Mouse (Mus musculus) thymus, postnatal 0 days (tissue): Measurements from ENCODE around the gene Mrps7. TPM values are rescaled to one million over a fixed set of nuclear protein-coding genes. Genes with fewer than 3 reads are reported as not detected.
A peak's percentile ranks its signal among the peaks of the same experiment; 100 is the strongest.

Source experiments
- DNase-seq: peaks from one replicate; pipeline ENCODE4 v3.0.0-alpha.2; 2015; ENCODE audit warnings: low spot score
- polyA plus RNA-seq: library from polyadenylated mRNA; unstranded; fragments of >200 nt; fragmentation: Nextera tagmentation; extraction: Ambion mirVana; gene quantifications from 2 replicates; pipeline ENCODE4 v1.2.1, GENCODE M21; 2015

Gene Mrps7
- polyA plus RNA-seq, result 81.2 and 85.3 TPM in 2 replicates

- peak; percentile 92 for DNase-seq
Measured at GRCm38 (mm10) chr11:115603476-115604303, at the start of gene Mrps7, which contains the start of gene Gga3. Mrps7 (plus strand) TSS chr11:115603925. Gga3 (minus strand) TSS chr11:115604051.

DNA sequence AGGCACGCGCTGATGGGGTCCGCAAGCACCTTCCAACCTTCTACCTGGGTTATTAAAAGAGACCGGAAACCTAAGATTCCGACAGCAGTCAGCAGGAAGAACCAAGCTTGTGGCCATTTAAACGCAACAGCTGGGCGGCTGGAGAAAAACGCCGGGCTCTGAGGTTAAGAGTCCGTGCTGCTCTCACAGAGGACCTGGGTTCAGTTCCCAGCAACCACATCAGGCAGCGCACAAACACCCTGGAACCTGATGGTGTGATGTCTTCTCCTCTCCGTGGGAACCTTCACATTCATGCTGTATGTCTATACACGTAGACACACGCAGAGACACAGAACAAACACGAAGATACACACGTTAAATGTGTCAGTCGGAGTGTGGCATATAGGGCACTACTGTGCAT lies 48.0 kb upstream of the Mrps7 start:
- DNase-seq, result no peak

- peak; percentile 17 for DNase-seq
Measured at GRCm38 (mm10) chr11:115563406-115563805, 40.3 kb upstream of the Mrps7 start.

DNA sequence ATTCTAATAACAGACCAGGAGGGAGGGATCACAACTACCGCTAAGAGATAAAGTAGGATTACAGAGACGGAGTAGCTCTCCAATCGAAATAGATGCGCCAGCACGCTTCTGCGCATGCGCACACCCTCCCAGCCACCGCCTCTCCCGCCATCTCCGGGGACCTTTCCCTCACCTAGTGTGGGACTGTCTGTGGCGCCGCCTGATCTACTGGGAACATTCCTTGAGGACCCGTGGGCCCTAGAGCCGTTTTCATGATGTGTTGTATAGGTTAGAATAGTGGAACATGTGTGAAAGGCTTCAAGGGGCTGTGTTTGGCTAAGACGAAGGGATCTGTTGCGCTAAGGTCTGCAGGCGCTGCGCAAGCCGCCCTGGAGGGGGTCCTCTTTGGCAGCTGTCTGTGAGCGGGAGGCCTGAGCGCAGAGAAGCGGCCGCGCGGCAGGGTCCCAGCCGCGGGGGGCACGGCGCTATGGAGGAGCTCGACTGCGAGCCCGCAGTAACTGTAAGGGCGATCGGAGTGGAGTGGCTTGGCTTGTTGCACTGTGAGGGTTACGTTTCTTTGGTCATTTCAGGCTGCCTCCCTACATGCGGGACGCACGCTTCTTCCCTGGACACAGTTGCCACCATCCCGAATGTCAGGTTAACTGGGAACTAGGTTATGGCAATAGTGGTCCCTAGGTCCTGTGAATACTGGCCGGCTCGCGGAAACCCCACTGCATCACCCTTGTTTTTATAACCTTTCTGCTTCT lies 39.5 kb upstream of the Mrps7 start, which contains the start of gene Nup85:
Gene Nup85, plus strand, starts transcription at position 371 of the 746 bp plus-strand sequence.
- peak; percentile 97 for DNase-seq

- no peak for DNase-seq
Measured at GRCm38 (mm10) chr11:115564961-115565360, 38.8 kb upstream of the Mrps7 start.

DNA sequence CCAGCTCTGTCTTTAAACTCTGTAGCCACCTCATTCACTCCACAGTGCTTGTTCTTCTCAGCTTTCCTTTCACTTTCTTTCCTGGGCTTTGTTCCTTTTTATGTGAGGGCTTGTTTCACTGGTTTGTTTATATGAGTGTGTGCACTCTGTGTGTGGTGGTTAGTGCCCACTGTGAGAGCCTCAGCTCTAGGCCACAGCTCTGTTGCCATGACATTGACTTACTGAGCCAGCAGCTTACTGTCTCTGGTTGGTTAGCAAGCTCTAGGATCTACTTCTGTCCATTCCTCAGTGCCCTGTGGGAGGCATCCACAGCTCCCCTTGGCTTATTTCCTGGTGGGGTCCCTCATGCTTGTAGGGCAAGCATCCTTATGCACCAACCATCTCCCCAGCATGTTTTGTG lies 24.6 kb upstream of the Mrps7 start:
- DNase-seq, result no peak

GRCm38 (mm10) chr11:115582913-115583606 lies 20.7 kb upstream of the Mrps7 start:
- DNase-seq, result no peak

DNA sequence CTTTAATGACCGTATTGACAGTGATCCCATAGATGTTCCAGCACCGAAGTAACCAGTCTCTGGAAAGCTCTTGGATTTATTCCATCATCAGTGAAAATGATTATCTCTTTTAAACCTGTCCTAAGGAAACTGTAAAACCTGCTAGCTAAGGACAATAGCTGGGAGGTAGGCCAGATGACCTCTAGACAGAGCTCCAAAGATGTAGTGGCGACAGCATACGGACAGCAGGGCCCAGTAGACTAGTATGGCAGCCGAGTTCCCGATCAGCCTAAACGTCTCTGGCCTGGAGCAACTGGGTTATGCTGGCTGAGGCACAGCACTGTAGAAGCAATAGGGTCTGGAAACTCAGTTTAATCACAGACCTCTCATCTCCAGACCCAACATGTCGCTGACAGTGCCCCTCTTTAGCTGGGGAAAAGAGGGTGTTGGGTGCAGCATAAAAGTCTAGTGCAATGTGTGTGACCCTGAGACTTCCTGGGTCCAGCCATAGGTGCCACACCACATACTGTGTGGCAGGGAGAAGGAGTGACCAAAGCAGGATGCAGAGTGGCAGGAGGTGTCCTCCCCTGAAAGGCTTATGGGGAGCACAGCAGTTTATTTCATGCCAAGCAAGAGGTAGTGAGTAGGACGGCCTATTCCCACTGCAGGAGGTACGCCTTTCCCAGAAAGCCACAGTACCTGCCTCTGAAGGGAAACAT lies 19.2 kb upstream of the Mrps7 start:
- no peak for DNase-seq

- no peak for DNase-seq
Measured at GRCm38 (mm10) chr11:115585573-115586100, 18.1 kb upstream of the Mrps7 start.

GRCm38 (mm10) chr11:115586403-115586802 lies 17.3 kb upstream of the Mrps7 start:
- DNase-seq, result no peak

DNA sequence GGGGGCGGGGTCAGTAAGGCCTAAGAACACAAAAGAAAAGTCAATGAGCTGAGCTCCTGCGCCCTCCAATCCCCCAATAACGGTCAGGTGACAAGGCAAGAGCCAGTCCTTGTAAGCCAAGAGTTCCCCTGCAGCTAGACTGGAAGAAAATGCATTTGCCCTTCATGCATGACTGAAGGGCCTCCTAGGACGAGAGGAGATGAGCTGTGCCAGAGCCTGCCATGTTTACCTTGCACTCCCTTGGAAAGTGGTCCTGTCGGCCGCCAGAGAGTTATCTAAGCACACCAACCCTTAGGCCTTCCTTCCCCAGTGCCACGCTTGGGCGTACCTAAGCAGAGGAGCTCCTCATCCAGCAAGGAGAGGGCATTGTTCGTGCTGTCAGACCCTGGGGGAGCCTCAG lies 15.7 kb upstream of the Mrps7 start:
- no peak for DNase-seq

- DNase-seq, result no peak
Measured at GRCm38 (mm10) chr11:115590526-115591075, 13.1 kb upstream of the Mrps7 start.

- DNase-seq, result no peak
Measured at GRCm38 (mm10) chr11:115595209-115595608, 8.5 kb upstream of the Mrps7 start.

GRCm38 (mm10) chr11:115598309-115598708 lies 5.4 kb upstream of the Mrps7 start:
- no peak for DNase-seq

GRCm38 (mm10) chr11:115599722-115600121 lies 4.0 kb upstream of the Mrps7 start:
- DNase-seq, result no peak

- DNase-seq, result no peak
Measured at GRCm38 (mm10) chr11:115600743-115601142, 3.0 kb upstream of the Mrps7 start.

DNA sequence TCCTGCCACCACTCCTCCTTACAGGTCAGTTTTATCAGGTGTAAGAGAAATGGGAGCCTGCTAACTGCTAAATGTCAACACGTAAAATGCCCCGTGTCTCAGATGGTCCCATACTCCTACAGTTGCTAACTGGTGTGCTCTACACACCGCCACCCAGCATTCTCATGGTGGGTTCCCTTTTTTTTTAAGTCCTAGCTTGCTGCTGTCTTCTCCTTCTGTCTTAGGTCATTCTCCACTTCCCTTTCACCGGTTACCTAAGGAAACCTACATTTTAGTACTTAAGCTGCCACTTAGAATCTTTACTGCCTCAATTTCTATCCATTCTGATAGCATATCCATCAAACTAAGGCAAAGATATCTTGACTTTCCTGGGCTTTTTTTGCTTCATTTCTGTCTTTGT lies 2.6 kb upstream of the Mrps7 start:
- no peak for DNase-seq

DNA sequence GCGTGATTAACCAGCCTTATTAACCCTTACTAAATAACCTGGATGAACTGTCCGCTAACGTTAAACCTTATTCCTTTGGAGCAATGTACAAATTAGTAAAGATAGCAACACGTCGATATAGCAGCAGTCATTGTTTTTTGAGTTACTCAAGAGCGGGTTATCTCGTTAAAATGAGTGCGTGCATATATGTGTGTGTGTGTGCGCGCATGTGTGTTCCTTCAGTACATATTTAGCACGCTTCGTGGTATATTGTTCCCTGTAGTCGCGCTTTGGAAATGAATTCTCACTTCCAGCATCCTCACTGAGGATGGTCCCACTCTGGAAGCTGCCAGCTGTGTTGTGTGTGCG lies 623 bp upstream of the Mrps7 start:
- no peak for DNase-seq

- no peak for DNase-seq
Measured at GRCm38 (mm10) chr11:115604304-115604696, 575 bp downstream of the Mrps7 start.

- no peak for DNase-seq
Measured at GRCm38 (mm10) chr11:115606733-115607132, 3.0 kb downstream of the Mrps7 start.
